Mouse (Mus musculus) ES-Bruce4 (cell line): ENCODE results near the gene Omp. TPM values are rescaled to one million over a fixed set of nuclear protein-coding genes. Genes with fewer than 3 reads are reported as not detected.

Source experiments
- H3K27ac ChIP-seq: 2 replicates; pipeline ENCODE4 v1.5.1; 2012; ENCODE audit warnings: low read length, inconsistent platforms; ENCODE audit not compliant: insufficient read depth
- H3K27me3 ChIP-seq: 2 replicates; pipeline ENCODE4 v1.6.1; 2012; ENCODE audit warnings: mild to moderate bottlenecking, low read length, inconsistent platforms; ENCODE audit not compliant: control insufficient read depth, poor library complexity, insufficient read depth, severe bottlenecking
- H3K36me3 ChIP-seq: 2 replicates; pipeline ENCODE4 v1.6.1; 2012; ENCODE audit warnings: inconsistent platforms, mild to moderate bottlenecking, low read length, moderate library complexity; ENCODE audit not compliant: control insufficient read depth, poor library complexity, insufficient read depth, severe bottlenecking
- H3K4me1 ChIP-seq: one replicate; pipeline ENCODE4 v1.8.1; 2011; ENCODE audit warnings: low read length; ENCODE audit not compliant: control insufficient read depth, insufficient read depth
- H3K4me3 ChIP-seq: 2 replicates; pipeline ENCODE4 v1.5.1; 2011; ENCODE audit warnings: low read depth, mild to moderate bottlenecking, low read length
- H3K9ac ChIP-seq: 2 replicates; pipeline ENCODE4 v1.6.1; 2012; ENCODE audit warnings: low read depth, mild to moderate bottlenecking, inconsistent platforms; ENCODE audit not compliant: poor library complexity, severe bottlenecking
- H3K9me3 ChIP-seq: replicated peaks from 2 replicates; pipeline ENCODE4 v1.6.1; 2012; ENCODE audit warnings: mild to moderate bottlenecking, low read length, inconsistent platforms; ENCODE audit not compliant: control insufficient read depth, poor library complexity, insufficient read depth, severe bottlenecking
- CTCF ChIP-seq: IDR thresholded peaks from one replicate; pipeline ENCODE4 v1.8.1; 2011; ENCODE audit warnings: low read depth, low read length
- EP300 ChIP-seq: IDR thresholded peaks from 2 replicates; pipeline ENCODE4 v1.6.1; 2011; ENCODE audit warnings: low read depth, low read length; ENCODE audit not compliant: insufficient read depth
- POLR2A ChIP-seq: IDR thresholded peaks from one replicate; pipeline ENCODE4 v1.8.1; 2011; ENCODE audit warnings: low read length; ENCODE audit not compliant: insufficient read depth
- polyA plus RNA-seq: library from polyadenylated mRNA; stranded (reverse); fragments of >200 nt; gene quantifications from 2 replicates; pipeline ENCODE4 v1.2.4, GENCODE M21; 2011; ENCODE audit warnings: low read depth; ENCODE audit not compliant: missing spikeins, insufficient read depth, insufficient read length

Omp gene
- polyA plus RNA-seq, result 0.82 and 1.1 TPM in 2 replicates

DNA sequence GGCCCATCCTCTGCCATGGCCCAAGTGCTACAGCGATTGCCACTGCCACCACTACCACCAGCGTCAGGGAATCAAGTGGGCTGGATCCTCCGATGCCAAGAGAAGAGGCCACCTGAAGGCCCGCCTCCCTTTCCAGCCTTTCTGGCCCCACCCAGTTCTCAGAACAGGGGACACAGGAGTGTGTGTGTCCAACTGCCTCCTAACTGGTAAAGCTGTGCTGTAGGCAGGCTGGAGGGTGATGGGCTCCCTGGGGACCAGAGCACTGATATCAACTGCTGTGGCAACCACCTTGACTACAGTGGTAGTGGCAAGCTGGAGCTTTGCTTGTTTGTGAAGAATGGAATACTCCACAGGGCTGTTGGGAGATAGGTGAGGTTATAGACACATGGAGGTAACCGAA is at the start of gene Omp:
Gene Omp, minus strand, starts transcription at position 101 of the 400 bp plus-strand sequence.
- H3K4me3 ChIP-seq, result peak within 1 kb of the TSS; percentile 13; the same call in 1 of the 2 replicates
- peaks cover 4% of the 10 kb centered on the region for H3K4me1 ChIP-seq
- H3K27me3 ChIP-seq, result no peaks in the 10 kb centered on the region
- no peak for TF ChIP-seq CTCF
- TF ChIP-seq POLR2A, result no peak
- TF ChIP-seq EP300, result no peak
- no peaks in the 10 kb centered on the region for H3K36me3 ChIP-seq
- no peaks in the 10 kb centered on the region for H3K9me3 ChIP-seq
- H3K9ac ChIP-seq, result no peak within 1 kb of the TSS
- no peak within 1 kb of the TSS for H3K27ac ChIP-seq

DNA sequence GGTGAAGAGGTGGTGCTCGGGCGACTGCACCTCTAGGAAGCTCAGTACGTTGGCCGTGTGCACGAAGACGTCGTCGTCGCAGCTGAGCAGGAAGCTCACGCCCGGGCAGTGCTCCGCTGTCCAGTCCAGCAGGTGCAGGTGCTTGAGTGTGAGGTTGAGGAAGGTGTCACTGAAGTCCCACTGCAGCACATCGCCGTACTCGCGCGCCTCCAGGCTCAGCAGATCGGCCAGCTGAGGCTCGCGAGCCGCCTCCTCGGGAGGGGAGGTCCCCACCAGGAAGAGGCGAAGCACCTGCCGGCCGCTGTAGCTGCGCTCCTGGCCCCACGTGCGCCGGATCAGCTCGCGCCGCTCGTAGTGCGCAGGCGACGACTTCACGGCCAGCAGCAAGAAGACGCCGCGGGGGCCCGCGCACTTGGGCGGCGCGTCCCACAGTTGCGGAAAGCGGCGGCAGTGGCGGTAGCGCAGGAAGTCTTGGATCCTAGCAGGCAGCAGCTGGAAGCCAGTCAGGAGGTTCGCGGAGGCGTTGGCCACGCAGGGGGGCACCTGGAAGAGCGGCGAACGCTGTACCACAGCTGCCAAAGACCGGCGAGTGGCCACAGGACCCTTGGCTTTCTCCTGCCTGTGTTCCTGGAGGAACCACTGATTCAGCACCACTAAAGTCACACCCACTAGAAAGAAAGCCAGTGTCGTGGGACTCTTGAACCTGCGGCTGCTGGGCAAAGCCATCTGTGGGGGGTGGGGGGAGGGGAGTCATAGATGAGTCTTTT is 48.9 kb upstream of the Omp start:
- peaks cover 6% of the 10 kb centered on the region for H3K4me1 ChIP-seq
- peaks cover 8% of the 10 kb centered on the region; the same call in 1 of the 2 replicates for H3K27me3 ChIP-seq
- H3K9me3 ChIP-seq, result no peaks in the 10 kb centered on the region
- H3K4me3 ChIP-seq, result peak overlapping the region; percentile 50
- H3K9ac ChIP-seq, result peak overlapping the region; percentile 1; the same call in 1 of the 2 replicates
- no peaks in the 10 kb centered on the region for H3K36me3 ChIP-seq
- no peak overlapping the region for H3K27ac ChIP-seq
- TF ChIP-seq EP300, result no peak
- no peak for TF ChIP-seq POLR2A
- no peak for TF ChIP-seq CTCF

- Histone ChIP-seq H3K27me3 (peaks cover 8% of the 10 kb centered on the region; the same call in 1 of the 2 replicates), H3K4me1 (peaks cover 11% of the 10 kb centered on the region), H3K27ac (no peak overlapping the region), H3K9ac (no peak overlapping the region; the same call in 1 of the 2 replicates), H3K36me3 (no peaks in the 10 kb centered on the region), H3K4me3 (peak overlapping the region; percentile 50), H3K9me3 (no peaks in the 10 kb centered on the region)
- peak; percentile 28 for TF ChIP-seq CTCF
- no peak for TF ChIP-seq POLR2A
Measured at GRCm38 (mm10) chr7:98193515-98194025, 48.3 kb upstream of the Omp start.

DNA sequence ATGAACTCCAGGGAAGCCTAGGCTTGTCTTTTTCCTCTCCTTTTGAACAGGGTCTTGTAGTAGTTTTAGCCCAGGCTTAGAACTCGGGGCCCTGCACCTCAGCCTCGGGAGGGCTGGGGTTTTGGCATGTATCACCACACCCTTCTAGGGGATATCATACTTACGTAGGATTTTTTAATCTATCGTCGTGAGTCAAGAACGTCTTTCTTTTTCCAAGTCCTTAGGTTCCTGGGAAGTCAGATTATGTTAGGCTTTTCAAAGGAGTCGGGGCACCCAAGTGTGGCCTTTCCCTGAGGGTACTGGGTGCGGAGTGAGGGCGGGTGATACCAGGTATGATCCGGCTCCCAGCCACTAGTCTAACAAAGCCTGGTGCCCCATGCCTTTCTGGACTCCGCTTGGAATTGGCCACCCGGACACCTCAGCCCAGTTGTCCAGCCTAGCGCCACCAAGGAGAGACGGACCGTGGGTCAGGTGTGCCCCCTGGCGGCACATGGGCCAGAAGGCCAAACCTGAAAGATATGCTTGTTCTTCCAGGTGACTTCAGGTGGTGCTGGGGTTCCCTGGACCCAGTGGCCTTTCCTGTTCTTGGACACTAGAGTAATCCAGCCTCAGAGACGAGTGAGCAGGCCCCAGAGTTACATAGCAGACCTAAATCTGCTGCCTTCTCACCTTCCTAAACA is 46.4 kb upstream of the Omp start:
- no peak overlapping the region for H3K4me3 ChIP-seq
- H3K27me3 ChIP-seq, result peaks cover 8% of the 10 kb centered on the region; the same call in 1 of the 2 replicates
- peaks cover 11% of the 10 kb centered on the region for H3K4me1 ChIP-seq

DNA sequence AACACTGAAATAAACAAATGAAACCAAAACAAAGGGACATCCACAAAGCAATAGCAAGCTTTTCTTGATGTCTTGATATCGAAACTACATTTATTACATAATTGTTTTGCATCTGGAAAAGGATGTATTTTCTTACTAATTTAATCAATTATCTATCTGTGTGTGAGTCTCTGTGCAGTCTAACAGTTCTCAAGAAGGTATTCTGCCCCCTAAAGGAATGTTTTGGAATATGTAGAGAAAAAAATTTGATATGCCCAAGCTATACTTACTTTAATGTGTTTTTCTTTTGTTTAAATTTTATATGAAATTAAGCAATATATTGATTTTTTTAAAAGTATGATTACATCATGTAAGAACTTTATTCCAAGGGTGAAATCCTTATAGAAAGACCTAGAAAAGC is 45.3 kb upstream of the Omp start:
- Histone ChIP-seq H3K9me3 (no peaks in the 10 kb centered on the region), H3K27ac (no peak overlapping the region), H3K9ac (no peak overlapping the region), H3K4me3 (no peak overlapping the region), H3K27me3 (peaks cover 8% of the 10 kb centered on the region; the same call in 1 of the 2 replicates), H3K36me3 (no peaks in the 10 kb centered on the region), H3K4me1 (peaks cover 11% of the 10 kb centered on the region)
- TF ChIP-seq POLR2A, result no peak
- no peak for TF ChIP-seq CTCF
- no peak for TF ChIP-seq EP300

More for the DNA sequence above, 46.4 kb upstream of the Omp start:
- no peaks in the 10 kb centered on the region for H3K9me3 ChIP-seq
- no peaks in the 10 kb centered on the region for H3K36me3 ChIP-seq
- H3K27ac ChIP-seq, result no peak overlapping the region
- TF ChIP-seq EP300 (no peak), POLR2A (no peak), CTCF (peak; percentile 86)
- H3K9ac ChIP-seq, result no peak overlapping the region

DNA sequence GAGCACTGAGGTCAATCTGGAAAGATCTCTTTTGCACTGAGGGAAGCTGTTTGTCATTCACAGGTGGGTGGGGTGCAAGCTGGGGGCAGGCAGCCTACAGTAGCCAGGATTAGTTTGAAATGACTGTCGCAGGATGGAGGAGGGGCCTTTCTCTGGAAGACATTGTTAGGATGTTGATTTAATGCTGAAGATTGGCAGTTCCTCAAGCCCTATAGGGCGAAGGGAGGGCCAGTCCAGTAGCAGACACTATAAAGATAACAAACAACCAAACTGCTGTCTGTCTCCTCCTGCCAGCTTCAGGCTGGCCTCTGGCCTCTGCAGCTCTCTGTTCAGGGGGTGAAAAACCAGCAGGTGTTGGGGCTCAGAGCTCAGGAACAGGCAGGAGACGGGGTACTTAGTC is 44.4 kb upstream of the Omp start:
- TF ChIP-seq CTCF (no peak), EP300 (peak; percentile 89), POLR2A (no peak)
- Histone ChIP-seq H3K27me3 (peaks cover 7% of the 10 kb centered on the region; the same call in 1 of the 2 replicates), H3K27ac (peak overlapping the region; percentile 67), H3K36me3 (no peaks in the 10 kb centered on the region), H3K4me1 (peaks cover 11% of the 10 kb centered on the region), H3K9ac (no peak overlapping the region), H3K4me3 (no peak overlapping the region), H3K9me3 (no peaks in the 10 kb centered on the region)
